Mouse (Mus musculus): ENCODE results near the gene Sohlh1. TPM values are rescaled to one million over a fixed set of nuclear protein-coding genes. Genes with fewer than 3 reads are reported as not detected.

The Sohlh1 gene
- total RNA-seq (2021) = not detected
- long read RNA-seq, partial matches to known transcripts = 0 of 1 reads
- long read RNA-seq, other reads (novel, unspliced or antisense) = 1 of 1 reads

DNA sequence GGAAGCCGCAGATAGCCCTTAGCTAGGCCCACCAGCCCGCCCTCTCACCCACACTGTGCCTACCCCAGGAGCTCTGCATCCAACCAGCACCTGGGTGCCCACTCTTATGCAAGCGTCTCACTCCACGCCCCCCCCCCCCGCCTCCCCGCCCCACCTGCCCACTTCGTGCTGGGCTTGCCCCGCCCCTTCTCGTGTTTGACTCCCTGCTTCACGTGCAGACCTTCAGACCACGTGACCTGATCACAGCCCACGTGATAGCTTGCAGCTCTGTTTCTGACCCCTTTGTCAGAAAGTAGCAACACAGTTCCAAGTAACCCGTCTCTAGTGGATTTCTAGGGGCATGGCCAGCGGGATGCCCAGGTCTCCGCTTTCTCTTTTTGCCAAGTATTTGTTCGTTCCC, at the start of gene Sohlh1:
Sohlh1 (minus strand) TSS at position 23 of the 400 bp plus-strand sequence.
- no peak for DNase-seq (ENCODE audit: low spot score in 2 of 2)

DNA sequence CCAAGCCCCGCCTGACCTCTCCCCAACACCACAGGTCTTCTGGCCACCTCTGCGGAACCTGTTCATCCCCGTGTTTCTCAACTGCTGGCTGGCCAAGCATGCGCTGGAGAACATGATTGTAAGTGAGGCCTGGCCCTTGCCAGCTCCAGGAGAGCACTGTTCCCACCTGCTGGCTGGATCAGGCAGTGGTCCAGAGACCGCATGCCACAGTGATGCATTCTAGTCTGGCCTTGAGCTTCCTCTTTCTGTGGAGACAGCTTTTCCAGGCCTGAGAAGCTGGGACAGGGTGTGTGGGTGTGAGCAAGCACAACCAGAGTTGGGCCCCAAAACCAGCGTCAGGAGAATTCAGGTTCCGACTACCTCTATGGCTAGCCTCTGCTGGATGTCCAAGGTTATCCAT, 45.4 kb upstream of the Sohlh1 start:
- DNase-seq (ENCODE audit: low spot score in 2 of 2) = no peak

DNA sequence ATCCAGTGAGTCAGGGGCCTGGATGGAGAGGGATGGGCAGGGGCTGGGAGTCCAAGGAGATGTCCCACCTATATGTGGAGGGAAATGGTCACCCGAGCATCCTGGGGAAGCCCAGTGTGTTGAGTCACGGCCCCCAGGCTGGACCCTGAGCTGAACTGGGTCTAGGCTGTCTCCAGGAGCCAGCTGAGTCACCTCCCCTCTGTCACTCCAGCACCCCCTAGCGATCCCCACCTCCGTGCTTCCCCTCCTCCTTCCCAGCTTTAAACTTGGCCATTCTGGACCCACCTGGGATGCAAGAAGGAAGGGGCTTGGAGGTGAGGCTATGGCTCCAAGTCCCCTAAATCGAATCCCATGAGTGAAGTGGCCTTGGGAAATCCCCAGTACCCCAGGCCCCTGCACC, 41.1 kb upstream of the Sohlh1 start:
- DNase-seq (ENCODE audit: low spot score in 2 of 2) = no peak

DNA sequence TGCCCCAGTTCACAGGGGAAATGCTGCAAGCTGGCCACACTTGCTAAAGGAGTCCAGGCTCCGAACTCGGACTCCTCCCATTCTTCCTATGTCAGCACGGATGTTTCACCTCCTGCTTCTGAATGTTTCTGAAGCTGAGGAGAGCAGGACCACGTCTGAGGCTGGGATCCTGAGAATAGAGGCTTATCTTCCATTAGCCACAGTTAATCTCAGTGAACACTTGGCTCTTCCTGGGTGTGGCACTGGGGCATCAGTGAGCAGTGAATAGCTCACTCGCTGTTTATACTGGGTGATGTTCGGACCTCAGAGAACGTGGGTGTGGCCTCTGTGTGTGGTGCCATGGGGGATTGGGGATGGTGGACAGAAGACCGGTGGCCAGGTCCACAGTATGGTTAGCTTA, 40.2 kb upstream of the Sohlh1 start:
- DNase-seq (ENCODE audit: low spot score in 2 of 2) = no peak

DNA sequence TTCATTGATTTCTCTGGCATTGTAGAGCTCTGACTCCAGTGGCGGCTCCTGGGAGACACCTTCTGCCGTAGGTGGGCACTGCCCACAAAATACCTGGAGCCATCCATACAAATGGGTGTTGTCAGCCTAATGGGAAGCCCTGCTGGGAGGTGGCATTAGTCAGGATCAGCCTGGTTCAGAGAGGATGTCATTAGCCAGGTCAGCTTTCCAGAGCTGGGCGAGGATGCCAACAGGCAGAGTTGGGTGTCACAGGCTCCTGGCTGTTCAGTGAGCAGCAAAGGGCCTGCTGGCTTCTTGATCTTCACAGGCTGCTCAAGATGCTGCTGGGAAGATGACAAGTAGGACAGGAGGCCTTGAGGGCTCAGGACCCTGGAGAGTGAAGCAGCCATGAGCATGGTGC, 37.7 kb upstream of the Sohlh1 start:
- DNase-seq (ENCODE audit: low spot score in 2 of 2) = no peak

DNA sequence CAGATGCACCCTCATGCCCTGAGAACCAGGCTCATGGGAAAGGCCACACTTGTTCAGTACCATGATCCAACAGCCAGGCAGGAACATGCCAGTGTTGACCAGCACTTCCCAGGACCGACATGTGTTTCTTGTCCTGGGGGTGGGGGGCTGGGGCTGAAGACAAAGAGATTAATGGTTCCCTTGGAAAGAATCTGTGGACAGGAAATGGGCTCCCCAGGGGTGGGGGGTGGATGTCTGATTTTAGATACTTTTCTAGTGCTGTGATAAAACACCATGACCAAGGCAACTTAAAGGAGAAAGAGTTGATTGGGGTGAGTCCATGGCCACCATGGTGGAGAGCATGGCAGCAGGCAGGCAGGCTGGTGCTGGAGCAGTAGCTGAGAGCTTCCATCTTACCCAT, 35.2 kb upstream of the Sohlh1 start:
- no peak for DNase-seq (ENCODE audit: low spot score in 2 of 2)

DNA sequence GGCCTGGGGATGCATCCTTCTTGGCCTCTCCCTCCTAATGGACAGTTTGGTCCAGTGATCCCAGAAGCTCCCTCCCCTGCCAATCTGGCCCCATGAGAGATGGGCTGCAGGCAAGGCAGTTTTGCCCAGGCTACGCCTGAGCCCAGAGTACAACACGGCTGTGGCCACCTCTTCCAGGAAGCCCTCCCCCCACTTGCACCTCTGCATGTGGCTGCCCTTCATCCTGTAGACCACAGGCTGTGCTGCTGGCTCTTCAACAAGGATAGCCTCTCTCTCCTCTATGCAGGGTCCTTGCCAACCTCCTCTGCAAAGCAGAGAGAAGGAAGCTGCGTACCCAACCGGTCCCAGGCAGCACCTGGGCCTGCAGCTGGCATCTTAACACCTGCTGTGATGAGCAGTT, 32.0 kb upstream of the Sohlh1 start:
- DNase-seq (ENCODE audit: low spot score in 2 of 2) = no peak

DNA sequence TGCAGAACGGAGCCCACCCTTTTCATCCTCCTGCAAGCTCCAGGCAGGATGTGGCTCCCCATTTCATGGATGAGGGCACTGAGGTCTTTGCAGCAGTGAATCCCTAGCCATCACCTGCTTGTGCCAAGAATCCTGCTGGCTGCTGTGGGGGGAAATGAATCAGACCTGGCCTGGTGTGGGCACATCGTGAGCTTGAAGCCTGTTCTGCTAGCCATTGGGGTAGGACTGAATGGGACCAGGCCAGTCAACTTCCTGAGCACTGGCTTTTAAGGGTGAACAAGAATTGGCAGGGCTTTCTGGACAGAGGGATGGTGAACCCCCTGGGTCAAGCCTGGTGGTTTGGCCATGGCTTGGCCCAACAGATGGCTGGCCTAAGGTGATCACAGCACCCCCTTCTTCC, 31.5 kb upstream of the Sohlh1 start:
- DNase-seq (ENCODE audit: low spot score in 2 of 2) = no peak

DNA sequence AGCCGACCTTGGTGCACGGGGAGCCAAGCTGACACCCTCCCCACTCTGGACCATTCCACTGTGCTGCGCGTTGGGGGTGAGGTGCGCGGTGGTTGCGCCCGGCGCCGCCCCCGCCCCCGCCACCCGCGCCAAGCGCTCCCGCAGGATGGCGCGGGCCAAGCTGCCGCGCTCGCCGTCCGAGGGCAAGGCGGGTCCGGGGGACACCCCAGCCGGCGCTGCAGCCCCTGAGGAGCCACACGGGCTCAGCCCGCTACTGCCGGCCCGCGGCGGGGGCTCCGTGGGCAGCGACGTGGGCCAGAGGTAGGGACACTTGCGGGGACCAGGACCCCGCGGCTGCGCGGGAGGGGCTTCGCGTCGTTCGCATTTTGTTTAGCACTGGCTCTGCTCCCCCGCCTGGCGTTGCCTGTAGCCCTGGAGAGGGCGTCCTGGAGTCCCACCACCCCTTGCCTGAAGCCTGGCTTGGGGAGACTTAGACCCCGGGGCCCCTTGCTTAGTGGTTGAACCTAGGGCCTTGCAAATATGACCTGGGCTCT, 30.8 kb upstream of the Sohlh1 start:
- DNase-seq (ENCODE audit: low spot score in 2 of 2) = peak in 1 of 2 experiments; percentile 27

DNA sequence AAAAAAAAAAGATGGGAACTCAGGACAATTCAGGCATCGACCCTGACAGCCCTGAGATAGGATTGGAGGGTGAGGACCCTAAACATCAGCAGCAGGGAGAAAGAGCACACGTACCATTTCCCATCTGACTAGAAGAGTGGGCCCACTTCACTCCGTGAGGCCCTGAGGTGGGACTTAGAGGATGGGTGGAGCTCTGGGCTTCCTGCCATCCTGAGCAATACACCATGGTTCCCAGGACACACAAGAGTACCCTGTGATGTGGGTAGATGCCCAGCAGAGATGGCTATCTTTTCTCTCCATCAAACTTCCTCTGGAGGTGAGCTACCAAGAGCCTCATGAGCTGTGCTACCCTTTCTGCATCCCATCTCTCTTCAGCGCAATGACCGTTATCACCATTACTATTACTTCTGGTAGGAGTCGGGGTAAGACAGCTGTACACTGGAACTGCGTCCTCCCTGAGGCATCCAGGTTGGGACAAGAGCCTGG, 30.2 kb upstream of the Sohlh1 start:
- no peak for DNase-seq (ENCODE audit: low spot score in 2 of 2)

DNA sequence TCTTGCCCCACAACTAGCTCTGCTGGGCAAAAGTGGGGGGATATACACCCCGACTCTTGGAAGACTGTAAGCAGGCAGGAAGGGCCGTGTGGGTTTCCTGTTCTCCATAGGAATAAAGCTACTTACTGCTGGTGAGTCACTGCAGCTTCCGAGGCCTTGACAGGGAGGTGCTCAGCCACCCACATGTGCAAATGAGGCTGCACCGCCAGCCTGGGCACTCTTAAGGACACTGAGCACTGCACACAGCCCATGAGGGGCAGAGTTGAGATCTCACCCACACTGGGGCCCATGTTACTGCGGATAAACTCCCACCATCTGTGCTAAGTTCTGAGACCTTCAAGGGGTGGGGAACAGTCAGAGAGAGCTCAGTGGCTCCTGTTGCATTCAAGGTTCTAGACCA, 19.6 kb upstream of the Sohlh1 start:
- no peak for DNase-seq (ENCODE audit: low spot score in 2 of 2)

DNA sequence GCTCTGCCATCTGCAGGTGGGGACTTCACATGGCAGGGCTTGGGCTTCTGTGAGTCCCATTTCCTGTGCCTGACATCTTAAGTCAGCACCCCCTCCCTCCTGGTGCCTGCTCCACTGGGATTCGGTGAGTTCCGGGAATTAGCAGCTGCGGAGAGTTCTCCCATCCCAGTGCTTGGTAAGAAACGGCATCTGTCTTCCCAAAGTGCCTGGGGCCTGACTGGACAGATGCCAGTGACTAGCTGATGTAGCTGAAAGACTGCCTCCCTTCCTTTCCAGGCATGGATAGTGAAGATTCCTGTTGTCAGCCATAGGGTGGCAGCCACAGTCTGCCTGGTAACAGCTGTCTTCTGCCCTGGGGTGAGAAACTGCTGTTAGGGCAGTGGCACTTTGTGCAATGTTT, 18.4 kb upstream of the Sohlh1 start:
- peak; percentile 45 to 52 for DNase-seq (ENCODE audit: low spot score in 2 of 2)

DNA sequence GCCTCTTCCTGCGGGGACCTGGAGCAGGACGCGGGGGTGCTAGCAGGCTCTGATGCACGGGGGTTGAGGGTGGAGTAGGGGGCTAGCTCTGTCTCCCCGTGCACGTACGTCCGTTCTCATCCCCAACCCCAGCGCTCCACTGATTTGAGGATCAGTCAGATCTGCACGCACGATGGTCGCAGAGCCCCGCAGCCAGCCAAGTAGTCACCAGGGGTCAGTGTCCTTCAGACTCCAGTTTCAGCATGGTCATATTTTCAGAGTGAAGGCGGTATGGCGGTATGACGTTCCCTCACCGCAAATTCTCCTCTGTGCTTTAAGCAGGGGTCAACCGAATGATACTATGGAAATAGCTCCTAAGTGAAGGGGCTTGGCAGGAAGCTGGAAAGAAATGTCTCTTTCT, 17.2 kb upstream of the Sohlh1 start:
- no peak for DNase-seq (ENCODE audit: low spot score in 2 of 2)

DNA sequence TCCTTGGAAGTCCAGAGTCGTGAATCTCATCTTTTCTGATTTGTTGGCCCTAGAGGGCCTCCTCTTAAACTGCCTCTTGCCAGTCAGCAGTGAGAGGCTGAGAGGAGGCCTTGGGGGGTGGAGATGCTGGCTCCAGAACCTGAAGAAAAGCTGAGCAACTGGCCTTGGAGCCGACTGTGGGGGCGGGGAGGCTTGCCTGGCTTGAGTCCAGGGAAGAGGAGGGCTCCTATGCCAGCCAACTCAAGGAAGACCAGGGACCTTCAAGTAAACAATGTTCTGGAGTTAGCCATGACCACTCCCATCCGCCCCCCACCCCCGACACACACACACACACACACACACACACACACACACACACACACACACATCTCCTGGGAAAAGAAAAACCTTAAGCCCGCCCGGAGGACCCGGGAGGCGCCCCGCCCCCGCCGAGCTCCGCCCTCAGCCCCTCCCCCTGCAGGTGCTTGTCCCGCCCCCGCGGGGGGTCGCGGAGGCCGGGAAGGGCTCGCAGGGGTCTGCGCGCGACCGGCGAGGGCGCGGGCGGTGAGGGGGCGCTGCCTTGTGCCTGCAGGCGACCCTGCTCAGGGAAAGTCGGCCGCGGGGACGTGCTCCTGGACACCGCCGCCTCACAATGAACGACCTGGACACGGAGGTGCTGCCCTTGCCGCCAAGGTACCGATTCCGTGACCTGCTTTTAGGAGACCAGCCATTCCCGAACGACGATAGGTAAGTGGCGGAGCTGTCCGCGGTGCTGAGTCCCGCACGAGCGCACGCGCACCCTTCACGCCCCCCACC, 16.5 kb upstream of the Sohlh1 start, which contains the start of gene Kcnt1:
Kcnt1 (plus strand) TSS at position 398 of the 795 bp plus-strand sequence.
- DNase-seq (ENCODE audit: low spot score in 2 of 2) = no peak

DNA sequence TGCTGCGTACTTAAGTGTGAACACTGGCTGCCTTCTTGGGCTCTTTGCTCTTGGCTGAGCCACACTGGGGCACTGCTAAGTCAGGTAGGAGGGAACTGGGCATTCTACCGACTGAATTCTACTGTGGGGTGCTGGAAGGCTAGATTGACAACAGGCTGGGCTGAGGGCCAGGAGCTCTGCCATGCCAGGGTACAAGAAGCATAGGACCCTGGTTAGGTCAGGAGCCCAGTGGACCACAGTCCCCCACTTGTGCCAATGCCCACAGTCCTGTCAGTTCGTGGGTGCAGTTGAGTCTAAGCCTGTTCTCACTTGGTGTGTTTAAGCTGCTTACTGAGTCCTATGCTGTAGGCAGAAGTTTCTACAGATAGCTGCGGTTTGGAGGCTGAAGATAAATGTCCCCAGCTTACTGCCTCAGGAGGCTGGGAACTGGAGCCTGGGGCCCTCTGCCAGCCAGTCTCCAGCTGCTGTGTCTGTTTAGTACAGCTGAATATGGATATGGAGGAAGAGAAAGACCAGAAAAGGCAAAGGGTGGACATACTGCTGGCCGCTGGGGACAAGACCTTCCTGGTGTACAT, 15.7 kb upstream of the Sohlh1 start:
- DNase-seq (ENCODE audit: low spot score in 2 of 2) = no peak

DNA sequence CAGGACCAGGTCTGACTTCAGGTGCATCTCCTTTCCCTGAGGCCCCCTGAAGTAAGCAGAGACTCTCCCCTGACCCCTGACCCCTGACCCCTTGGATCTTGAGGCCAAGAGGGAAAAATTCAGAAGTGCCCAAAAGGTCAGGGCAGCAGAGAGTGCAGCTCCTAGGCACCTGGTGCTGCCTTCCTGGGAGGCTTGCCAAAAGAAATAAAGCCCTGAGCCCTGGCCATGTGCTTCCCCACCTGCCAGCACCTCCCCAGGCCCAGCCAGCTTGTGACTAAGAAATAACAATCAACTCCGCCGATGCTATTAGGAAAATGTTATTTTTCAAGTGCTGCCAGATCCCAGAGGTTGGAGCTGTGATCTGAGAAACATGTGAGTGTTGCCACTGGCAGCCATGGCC, 15.0 kb upstream of the Sohlh1 start:
- DNase-seq (ENCODE audit: low spot score in 2 of 2) = no peak

DNA sequence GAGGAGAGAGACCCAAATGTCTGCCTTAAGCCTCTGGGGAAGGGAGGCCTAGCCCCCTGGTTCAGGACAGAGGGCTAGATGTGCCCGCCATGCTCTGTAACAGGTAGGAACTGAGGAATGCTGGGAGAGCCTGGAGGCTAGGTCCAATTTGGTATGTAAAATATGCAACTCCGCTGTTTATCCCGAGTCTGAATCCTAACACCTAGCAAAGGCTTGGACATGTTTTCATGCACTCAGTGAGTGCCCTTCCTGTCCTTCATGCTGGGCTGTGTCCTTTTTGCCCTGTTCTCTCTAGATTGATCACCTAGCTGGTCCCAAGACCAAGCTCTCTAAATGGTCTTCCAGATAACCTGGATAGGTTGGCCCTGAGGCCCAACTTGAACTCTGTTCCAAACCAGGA, 12.8 kb upstream of the Sohlh1 start:
- DNase-seq (ENCODE audit: low spot score in 2 of 2) = no peak

DNA sequence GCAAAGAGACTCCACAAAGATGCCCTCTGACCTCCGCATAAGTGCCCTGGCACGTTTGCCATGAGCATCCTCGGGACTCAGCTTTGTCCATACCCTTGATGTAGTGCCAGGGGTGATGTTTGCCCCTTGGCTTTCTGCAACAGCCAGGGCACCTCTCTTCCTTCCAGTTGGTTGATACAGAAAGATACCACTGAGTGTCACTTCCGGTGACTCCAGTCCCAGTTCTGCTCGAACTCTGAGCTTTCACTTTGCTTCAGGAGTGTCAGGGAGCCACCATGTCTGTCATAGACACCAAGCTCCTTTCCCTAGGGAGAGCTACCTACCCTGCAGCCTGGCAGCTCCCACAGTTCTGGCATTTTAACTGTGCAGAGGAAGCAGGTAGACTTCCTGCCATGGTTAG, 7.0 kb upstream of the Sohlh1 start:
- DNase-seq (ENCODE audit: low spot score in 2 of 2) = no peak

DNA sequence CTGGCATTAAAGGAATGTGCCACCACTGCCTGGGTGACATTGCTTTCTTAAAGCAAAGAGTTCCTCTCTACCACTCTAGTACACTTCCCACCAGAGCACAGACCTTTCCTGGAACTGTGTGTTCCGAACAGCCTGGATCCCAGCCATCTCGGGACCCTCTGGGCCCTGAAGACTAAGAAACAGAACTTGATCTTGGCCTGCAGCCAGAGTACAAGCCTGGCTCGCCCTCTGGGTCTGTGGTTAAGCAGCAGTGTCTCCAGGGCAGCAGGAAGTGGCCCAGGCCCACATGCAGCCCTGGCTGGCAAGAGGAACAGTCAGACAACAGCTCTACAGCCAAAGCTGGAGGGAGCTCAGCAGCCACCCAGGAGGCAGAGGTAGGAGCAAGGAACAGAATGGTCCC, 5.6 kb upstream of the Sohlh1 start:
- peak in 1 of 2 experiments; percentile 67 for DNase-seq (ENCODE audit: low spot score in 2 of 2)

DNA sequence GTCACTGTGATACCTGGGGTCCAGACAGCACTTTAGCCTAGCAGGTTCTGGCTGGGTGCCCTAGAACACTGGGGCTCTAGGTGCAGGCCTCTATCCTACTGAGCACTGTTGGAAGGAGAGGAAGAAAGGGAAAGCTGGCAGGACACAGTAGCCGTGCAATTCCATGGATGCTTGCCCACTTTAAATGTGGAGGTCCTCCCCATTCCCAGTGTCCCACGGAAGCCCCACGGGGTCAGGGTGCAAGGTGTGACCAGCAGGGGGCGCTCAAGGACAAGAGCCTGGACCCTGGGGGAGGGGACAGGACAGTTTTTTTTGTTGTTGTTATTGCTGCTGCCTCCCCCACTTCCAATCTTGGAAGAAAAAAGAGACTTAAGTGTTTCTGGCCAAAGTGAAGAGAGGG, 3.3 kb upstream of the Sohlh1 start:
- peak in 1 of 2 experiments; percentile 42 for DNase-seq (ENCODE audit: low spot score in 2 of 2)

DNA sequence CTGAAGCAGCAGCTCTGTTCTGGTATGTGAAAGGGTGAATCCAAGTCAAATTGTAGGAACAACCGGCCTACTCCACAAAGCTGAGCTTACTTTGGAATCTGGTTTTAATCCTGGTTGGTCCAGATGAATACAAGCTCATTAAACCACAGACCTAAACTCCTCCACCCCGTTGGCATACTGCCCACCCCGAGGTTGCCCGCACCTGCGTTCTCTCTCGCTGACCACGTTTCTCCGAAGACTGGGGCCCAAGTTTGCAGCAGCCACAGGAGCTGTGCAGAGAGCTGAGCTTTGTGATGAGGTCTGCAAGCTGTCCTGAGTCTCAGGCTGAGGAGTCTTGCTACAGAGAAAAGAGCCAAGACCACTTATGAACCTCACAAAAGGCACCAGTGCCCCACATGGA, 532 bp downstream of the Sohlh1 start:
- no peak for DNase-seq (ENCODE audit: low spot score in 2 of 2)

DNA sequence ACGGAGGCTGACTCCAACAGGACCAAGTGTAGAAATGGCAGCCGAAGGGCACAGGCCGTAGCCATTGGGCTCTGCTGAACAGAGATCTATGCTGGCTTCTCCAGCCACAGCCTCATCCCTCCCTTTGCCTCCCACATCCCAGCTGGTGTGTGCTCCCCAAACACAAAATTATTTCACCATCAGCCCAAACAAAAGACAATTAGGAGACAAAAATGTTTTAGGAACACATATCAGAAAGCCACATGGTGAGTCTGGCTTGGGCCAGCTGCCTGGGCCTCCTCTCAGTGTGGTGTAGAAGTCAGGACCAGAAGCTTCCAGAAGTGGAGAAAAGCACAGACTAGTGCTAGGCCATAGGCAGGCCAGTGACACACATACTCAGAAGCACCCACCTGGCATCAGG, 3.0 kb downstream of the Sohlh1 start:
- peak in 1 of 2 experiments; percentile 54 for DNase-seq (ENCODE audit: low spot score in 2 of 2)

All from layer of hippocampus, adult 18-20 months (tissue).